Mouse (Mus musculus) ovary, postnatal 14 days (tissue): ENCODE data around the gene Zbtb41.

ENCODE experiments used
- DNase-seq: peaks from one replicate; pipeline ENCODE4 v3.0.0; 2022; ENCODE audit warnings: low spot score

The Zbtb41 gene

DNA sequence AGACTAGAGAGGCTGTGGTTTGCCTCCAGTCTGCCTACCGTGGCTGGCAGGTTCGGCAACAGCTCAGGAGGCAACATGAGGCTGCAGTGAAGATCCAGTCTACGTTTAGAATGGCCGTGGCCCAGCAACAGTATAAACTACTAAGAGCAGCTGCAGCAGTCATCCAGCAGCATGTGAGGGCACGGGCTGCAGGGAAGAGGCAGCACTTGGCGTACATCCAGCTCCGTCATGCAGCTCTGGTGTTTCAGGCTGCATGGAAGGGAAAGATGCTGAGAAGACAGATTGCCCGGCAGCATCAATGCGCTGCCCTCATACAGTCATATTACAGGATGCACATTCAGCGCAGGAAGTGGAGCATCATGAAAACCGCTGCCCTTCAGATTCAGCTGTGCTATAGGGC is 56.8 kb downstream of the Zbtb41 start:
- DNase-seq = no peak

GRCm38 (mm10) chr1:139480246-139480645 is 58.2 kb downstream of the Zbtb41 start:
- no peak for DNase-seq

DNA sequence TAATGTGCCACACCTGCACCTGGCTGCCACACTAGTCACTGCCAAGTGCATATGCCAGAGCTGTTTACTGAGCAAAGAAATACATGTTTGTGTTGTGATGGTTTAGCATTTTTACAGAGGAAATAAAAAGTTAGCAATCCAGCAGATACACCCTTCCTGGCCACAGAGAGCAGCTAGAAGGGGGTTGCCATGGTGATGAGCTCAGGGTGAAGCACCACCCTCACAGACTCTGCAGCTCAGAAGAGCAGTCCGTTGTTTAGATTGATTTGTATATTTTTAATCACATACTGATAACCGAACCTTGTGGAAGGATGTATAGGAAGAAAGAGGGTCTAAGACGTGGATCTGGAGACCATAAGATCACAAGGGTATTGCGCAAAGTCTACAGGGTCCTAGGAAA is 59.1 kb downstream of the Zbtb41 start:
- DNase-seq = no peak

GRCm38 (mm10) chr1:139494630-139495029 is 72.5 kb downstream of the Zbtb41 start:
- no peak for DNase-seq

DNA sequence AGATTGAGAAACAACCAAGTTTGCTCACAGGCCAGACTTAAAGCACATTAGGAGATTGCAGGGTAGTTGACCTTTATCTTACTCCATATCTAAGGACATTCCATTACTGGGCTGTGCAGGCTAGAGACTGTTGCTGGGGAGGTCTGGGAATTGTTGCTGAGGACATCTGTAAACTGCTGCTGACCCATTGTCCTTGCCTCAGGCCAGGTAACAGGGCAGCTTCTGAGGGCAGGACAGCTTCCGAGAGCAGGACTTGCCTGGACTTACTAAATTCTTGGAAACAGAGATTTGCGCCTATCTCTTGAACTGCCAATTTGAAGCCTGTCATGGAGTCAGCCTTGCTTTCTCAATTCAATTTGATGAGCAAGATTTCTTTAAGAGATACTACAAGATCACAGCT is 73.3 kb downstream of the Zbtb41 start:
- DNase-seq = no peak

DNA sequence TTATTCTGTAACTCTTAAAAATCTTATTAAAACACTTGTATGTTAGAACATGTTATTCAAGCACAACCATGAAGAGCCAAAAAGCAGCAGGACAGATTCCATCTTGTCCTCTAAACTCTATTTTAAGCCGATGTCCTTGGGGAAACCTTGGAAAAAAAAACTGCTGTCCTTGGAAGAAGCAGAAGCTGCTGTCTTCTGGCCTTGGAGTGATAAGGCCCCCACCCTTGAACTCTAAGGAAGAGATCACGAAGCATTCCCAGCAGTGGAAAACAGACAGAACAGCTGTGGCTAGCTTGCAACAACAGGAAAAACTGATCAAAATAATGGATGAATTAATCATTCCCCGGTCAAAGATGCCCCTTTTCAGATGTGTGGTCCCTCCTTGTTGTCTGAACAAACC is 74.1 kb downstream of the Zbtb41 start:
- DNase-seq = no peak

GRCm38 (mm10) chr1:139499751-139500150 is 77.7 kb downstream of the Zbtb41 start:
- no peak for DNase-seq

DNA sequence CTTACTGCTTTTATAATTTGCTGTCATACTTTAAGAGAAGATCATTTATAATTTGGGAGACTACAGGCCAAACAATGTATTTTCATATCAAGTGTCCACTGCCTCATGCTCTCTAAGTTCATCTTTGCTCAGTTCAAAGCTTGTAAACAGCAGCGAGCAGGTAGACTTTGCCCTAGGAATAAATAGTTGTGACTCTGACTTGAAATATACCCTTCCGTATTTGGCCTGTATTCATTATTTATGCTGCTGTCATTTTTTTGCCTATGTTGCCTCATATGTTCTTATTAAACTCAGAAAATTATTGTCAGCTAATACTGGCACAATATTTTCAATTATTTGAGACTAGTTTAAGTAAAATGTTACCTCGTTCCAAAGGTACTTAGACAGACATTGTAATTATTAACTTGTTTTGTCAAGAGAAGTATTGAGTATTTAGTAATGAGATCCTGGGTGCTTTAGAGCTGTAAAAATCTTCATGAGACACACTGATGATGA is 79.2 kb downstream of the Zbtb41 start, which contains the start of gene F13b:
TSS of gene F13b (plus strand) at position 445 of the 495 bp plus-strand sequence.
- DNase-seq = no peak
